Mouse (Mus musculus) cerebellum, adult 2 months (tissue): ENCODE measurements around the gene Fgfrl1. TPM values are rescaled to one million over a fixed set of nuclear protein-coding genes. Genes with fewer than 3 reads are reported as not detected.

Source experiments
- DNase-seq, 2 experiments: peaks; one replicate each; pipeline ENCODE4 v3.0.0; 2021
- H3K27ac ChIP-seq: fragments of 200-500 bp; 2 replicates; pipeline ENCODE4 v1.5.1; 2012; ENCODE audit warnings: low read length, control low read depth, inconsistent platforms; ENCODE audit not compliant: insufficient read depth
- H3K27me3 ChIP-seq: fragments of 200-500 bp; 2 replicates; pipeline ENCODE4 v1.6.1; 2012; ENCODE audit warnings: inconsistent platforms, mild to moderate bottlenecking, low read length, moderate library complexity; ENCODE audit not compliant: control insufficient read depth, insufficient read depth
- H3K4me1 ChIP-seq: fragments of 200-500 bp; 2 replicates; pipeline ENCODE4 v1.6.1; 2011; ENCODE audit warnings: low read length; ENCODE audit not compliant: control insufficient read depth, insufficient read depth
- H3K4me3 ChIP-seq: fragments of 200-500 bp; replicated peaks from 2 replicates; pipeline ENCODE3; 2011; ENCODE audit warnings: mild to moderate bottlenecking, low read depth, low read length, control low read depth; ENCODE audit not compliant: insufficient read depth
- CTCF ChIP-seq: fragments of 200-500 bp; IDR thresholded peaks from 2 replicates; pipeline ENCODE4 v1.5.1; 2011; ENCODE audit warnings: low read depth, mild to moderate bottlenecking, control low read depth, low read length, moderate library complexity, borderline replicate concordance; ENCODE audit not compliant: insufficient read depth
- POLR2A ChIP-seq: fragments of 200-500 bp; IDR thresholded peaks from 2 replicates; pipeline ENCODE4 v1.6.1; 2011; ENCODE audit warnings: low read length, control low read depth, borderline replicate concordance; ENCODE audit not compliant: insufficient read depth
- WGBS: fragments of 180-500 bp; shearing (Covaris S2); methylation state at CpG from one replicate; pipeline ENCODE4 v1.1.7; 2018; 5-methylcytosine and 5-hydroxymethylcytosine counted together
- polyA plus RNA-seq: library from polyadenylated mRNA; depleted of rRNA; stranded (reverse); fragments of >200 nt; gene quantifications from 2 replicates; pipeline ENCODE4 v1.2.3, GENCODE M21; 2012

Gene Fgfrl1
- polyA plus RNA-seq, 1 experiment, result 35.8 TPM

- peak overlapping the region; percentile 57 for H3K4me3 ChIP-seq
- no peaks in the 10 kb centered on the region for H3K27me3 ChIP-seq
- no peak for TF ChIP-seq POLR2A
- H3K27ac ChIP-seq, result peak overlapping the region; percentile 62
- WGBS, result 4% methylated on average over 25 of the region's 25 CpGs
- peaks cover 14% of the 10 kb centered on the region for H3K4me1 ChIP-seq
- DNase-seq, result peak; percentile 69 to 73
Measured at GRCm38 (mm10) chr5:108677605-108678295, 14.4 kb upstream of the Fgfrl1 start.

- 85% methylated on average over 6 of the region's 6 CpGs for WGBS
- Histone ChIP-seq H3K27ac (0 out of 2 replicates have a peak overlapping the region, but pooled peaks have one; percentile 12), H3K4me3 (no peak overlapping the region), H3K4me1 (peaks cover 14% of the 10 kb centered on the region), H3K27me3 (no peaks in the 10 kb centered on the region)
- DNase-seq, result peak in 1 of 2 experiments; percentile 51
- TF ChIP-seq CTCF (no peak), POLR2A (no peak)
Measured at GRCm38 (mm10) chr5:108678296-108678854, 13.8 kb upstream of the Fgfrl1 start.

GRCm38 (mm10) chr5:108679909-108680308 lies 12.3 kb upstream of the Fgfrl1 start:
- Histone ChIP-seq H3K27ac (no peak overlapping the region), H3K27me3 (no peaks in the 10 kb centered on the region), H3K4me3 (no peak overlapping the region), H3K4me1 (peaks cover 14% of the 10 kb centered on the region)
- TF ChIP-seq CTCF, result peak; percentile 26; the same call in 1 of the 2 replicates
- no peak for TF ChIP-seq POLR2A
- WGBS, result 63% methylated on average over 3 of the region's 3 CpGs
- no peak for DNase-seq

GRCm38 (mm10) chr5:108680871-108681270 lies 11.3 kb upstream of the Fgfrl1 start:
- no peak for DNase-seq
- TF ChIP-seq POLR2A (no peak), CTCF (no peak)
- Histone ChIP-seq H3K27ac (no peak overlapping the region), H3K4me1 (peaks cover 14% of the 10 kb centered on the region), H3K27me3 (no peaks in the 10 kb centered on the region), H3K4me3 (no peak overlapping the region)
- WGBS, result 88% methylated on average over 6 of the region's 6 CpGs

GRCm38 (mm10) chr5:108689091-108689490 lies 3.1 kb upstream of the Fgfrl1 start:
- DNase-seq, result no peak
- H3K4me1 ChIP-seq, result no peaks in the 10 kb centered on the region
- no peak for TF ChIP-seq CTCF
- TF ChIP-seq POLR2A, result no peak
- 63% methylated on average over 5 of the region's 5 CpGs for WGBS
- no peak overlapping the region for H3K27ac ChIP-seq
- peaks cover 3% of the 10 kb centered on the region; the same call in 1 of the 2 replicates for H3K27me3 ChIP-seq
- no peak overlapping the region for H3K4me3 ChIP-seq

- TF ChIP-seq POLR2A (no peak), CTCF (no peak)
- WGBS, result 75% methylated on average over 4 of the region's 4 CpGs
Measured at GRCm38 (mm10) chr5:108691152-108691551, 1.0 kb upstream of the Fgfrl1 start.

GRCm38 (mm10) chr5:108693872-108694288 lies 1.7 kb downstream of the Fgfrl1 start:
- DNase-seq, result peak; percentile 38 to 44
- WGBS, result 1% methylated on average over 40 of the region's 43 CpGs
- Histone ChIP-seq H3K27me3 (peaks cover 5% of the 10 kb centered on the region; the same call in 1 of the 2 replicates), H3K27ac (no peak overlapping the region), H3K4me3 (peak overlapping the region; percentile 53), H3K4me1 (no peaks in the 10 kb centered on the region)
- TF ChIP-seq CTCF (no peak), POLR2A (no peak)

More at GRCm38 (mm10) chr5:108691152-108691551, 1.0 kb upstream of the Fgfrl1 start:
- Histone ChIP-seq H3K27ac (no peak overlapping the region), H3K27me3 (peaks cover 5% of the 10 kb centered on the region; the same call in 1 of the 2 replicates), H3K4me1 (no peaks in the 10 kb centered on the region), H3K4me3 (no peak overlapping the region)
- DNase-seq, result no peak
